Mouse (Mus musculus): Measurements from ENCODE around the gene Eid1. TPM values are rescaled to one million over a fixed set of nuclear protein-coding genes. Genes with fewer than 3 reads are reported as not detected.

The Eid1 gene
- polyA plus RNA-seq, 1 experiment = 19.9 TPM

DNA sequence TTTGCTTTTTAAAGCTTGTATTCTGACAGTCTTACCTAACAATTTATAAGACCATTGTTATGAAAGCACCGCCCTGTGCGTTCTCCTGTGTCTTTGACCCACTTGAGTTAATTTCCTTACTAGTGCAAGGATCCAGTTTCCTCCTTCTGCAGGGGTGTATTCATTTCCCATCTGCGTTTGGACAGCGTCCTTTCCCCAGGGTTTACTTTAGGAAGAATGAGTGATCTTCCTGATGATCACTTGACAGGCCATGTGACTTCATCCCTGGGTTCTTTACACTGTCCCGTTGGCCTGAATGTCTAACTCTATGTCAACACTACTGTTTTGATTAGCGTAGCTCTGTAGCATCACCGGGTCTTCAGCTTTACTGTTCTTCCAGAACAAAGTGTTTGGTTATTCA, 35.6 kb upstream of the Eid1 start:
- Histone ChIP-seq H3K27me3 (replicated peaks; ENCODE audit: control insufficient read depth, insufficient read depth, low read length) (no peaks in the 10 kb centered on the region), H3K36me3 (ENCODE audit: control insufficient read depth, insufficient read depth, low read length) (no peaks in the 10 kb centered on the region), H3K27ac (ENCODE audit: insufficient read depth, low read depth, low read length) (no peak overlapping the region), H3K4me1 (ENCODE audit: control insufficient read depth, insufficient read depth, low read length) (no peaks in the 10 kb centered on the region), H3K4me3 (ENCODE audit: insufficient read depth, low read depth, low read length) (no peak overlapping the region)
- WGBS = 32% methylated on average over 7 of the region's 7 CpGs
- no peak for DNase-seq
- TF ChIP-seq CTCF (conservative IDR thresholded peaks at IDR 0.05; ENCODE audit: insufficient read depth, insufficient read length, low read depth, low read length) (no peak), POLR2A (IDR thresholded peaks at IDR 0.05; ENCODE audit: low read depth, low read length) (no peak)

DNA sequence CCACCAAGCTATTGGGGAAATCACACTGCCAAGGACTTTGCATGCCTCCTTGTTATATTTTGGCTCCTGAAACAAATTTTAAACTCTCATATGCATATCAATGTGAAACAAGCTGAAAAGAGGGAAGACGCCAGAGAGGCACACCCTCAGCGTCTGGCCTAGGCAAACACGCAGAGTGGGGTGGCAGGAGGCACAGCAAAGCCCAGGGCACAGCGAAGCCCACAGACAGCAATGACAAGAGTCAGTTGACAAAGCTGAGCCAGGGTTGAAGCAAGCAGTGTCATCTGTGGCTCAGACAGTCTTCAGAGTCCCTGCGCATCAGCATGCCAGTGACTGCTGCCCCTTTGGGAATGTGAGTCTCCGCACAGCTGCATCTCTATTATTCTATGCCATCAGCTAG, 28.0 kb upstream of the Eid1 start:
- H3K4me1 ChIP-seq (ENCODE audit: control insufficient read depth, insufficient read depth, low read length) = no peaks in the 10 kb centered on the region
- H3K36me3 ChIP-seq (ENCODE audit: control insufficient read depth, insufficient read depth, low read length) = no peaks in the 10 kb centered on the region
- H3K4me3 ChIP-seq (ENCODE audit: insufficient read depth, low read depth, low read length) = no peak overlapping the region
- TF ChIP-seq CTCF (conservative IDR thresholded peaks at IDR 0.05; ENCODE audit: insufficient read depth, insufficient read length, low read depth, low read length) = no peak
- 94% methylated on average over 6 of the region's 6 CpGs for WGBS
- H3K27me3 ChIP-seq (replicated peaks; ENCODE audit: control insufficient read depth, insufficient read depth, low read length) = no peaks in the 10 kb centered on the region
- no peak for DNase-seq
- H3K27ac ChIP-seq (ENCODE audit: insufficient read depth, low read depth, low read length) = no peak overlapping the region

DNA sequence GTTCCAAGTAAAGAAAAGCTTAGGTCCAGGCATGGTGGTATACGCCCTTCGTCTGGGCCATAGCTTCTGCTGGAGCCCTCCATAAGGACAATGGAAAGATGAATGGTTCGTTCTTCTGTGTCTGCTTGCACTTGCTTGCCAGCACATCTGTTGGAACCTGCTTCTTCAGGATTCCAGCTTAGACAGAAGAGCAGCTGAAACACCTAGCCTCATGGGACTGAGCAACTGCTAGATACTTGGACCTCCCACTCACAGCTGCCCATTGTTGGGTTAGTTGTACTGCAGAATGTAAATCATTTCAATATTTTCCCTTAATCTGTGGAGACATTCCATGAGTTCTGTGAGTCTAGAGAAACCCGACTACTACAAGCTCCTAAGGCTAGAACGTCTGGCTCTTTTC, 22.9 kb upstream of the Eid1 start:
- no peak for DNase-seq

DNA sequence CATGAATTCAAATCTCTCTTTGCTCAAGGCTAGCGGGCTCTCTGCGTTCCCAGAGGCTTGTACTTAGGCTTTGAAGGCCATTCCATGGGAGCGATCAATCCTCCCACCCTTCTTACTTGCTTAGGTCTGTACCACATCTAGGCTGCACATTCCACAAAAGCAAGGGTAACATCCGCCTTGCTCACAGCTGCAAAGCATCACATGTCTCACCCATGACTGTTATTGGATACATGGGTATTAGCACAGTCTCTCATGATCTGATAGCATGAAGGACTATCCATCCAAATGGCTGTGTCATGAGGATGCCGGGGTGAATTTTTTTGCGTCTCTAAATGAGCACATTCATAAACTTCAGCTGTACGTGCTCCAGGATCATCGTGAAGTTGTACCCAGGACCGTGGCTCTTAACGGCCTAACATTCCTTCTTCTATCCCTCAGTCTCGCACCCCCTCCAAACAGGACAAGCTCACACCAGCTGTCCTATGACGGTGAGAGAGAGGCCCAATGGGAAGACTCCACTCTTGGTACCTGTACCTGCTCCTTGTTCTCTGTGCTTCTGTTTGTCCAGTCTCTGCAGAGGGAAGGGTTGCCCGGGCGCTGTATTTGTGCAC, 22.0 kb upstream of the Eid1 start:
- no peaks in the 10 kb centered on the region for H3K36me3 ChIP-seq (ENCODE audit: control insufficient read depth, insufficient read depth, low read length)
- DNase-seq = peak; percentile 12
- no peak overlapping the region for H3K4me3 ChIP-seq (ENCODE audit: insufficient read depth, low read depth, low read length)
- 85% methylated on average over 14 of the region's 14 CpGs for WGBS
- no peaks in the 10 kb centered on the region for H3K4me1 ChIP-seq (ENCODE audit: control insufficient read depth, insufficient read depth, low read length)
- TF ChIP-seq POLR2A (IDR thresholded peaks at IDR 0.05; ENCODE audit: low read depth, low read length) (no peak), CTCF (conservative IDR thresholded peaks at IDR 0.05; ENCODE audit: insufficient read depth, insufficient read length, low read depth, low read length) (no peak)
- no peak overlapping the region for H3K27ac ChIP-seq (ENCODE audit: insufficient read depth, low read depth, low read length)
- H3K27me3 ChIP-seq (replicated peaks; ENCODE audit: control insufficient read depth, insufficient read depth, low read length) = no peaks in the 10 kb centered on the region

More for the DNA sequence above, 22.9 kb upstream of the Eid1 start:
- Histone ChIP-seq H3K4me3 (ENCODE audit: insufficient read depth, low read depth, low read length) (no peak overlapping the region), H3K36me3 (ENCODE audit: control insufficient read depth, insufficient read depth, low read length) (no peaks in the 10 kb centered on the region), H3K27me3 (replicated peaks; ENCODE audit: control insufficient read depth, insufficient read depth, low read length) (no peaks in the 10 kb centered on the region), H3K27ac (ENCODE audit: insufficient read depth, low read depth, low read length) (no peak overlapping the region), H3K4me1 (ENCODE audit: control insufficient read depth, insufficient read depth, low read length) (no peaks in the 10 kb centered on the region)
- TF ChIP-seq POLR2A (IDR thresholded peaks at IDR 0.05; ENCODE audit: low read depth, low read length) = no peak
- TF ChIP-seq CTCF (conservative IDR thresholded peaks at IDR 0.05; ENCODE audit: insufficient read depth, insufficient read length, low read depth, low read length) = no peak
- WGBS = 84% methylated on average over 5 of the region's 5 CpGs

DNA sequence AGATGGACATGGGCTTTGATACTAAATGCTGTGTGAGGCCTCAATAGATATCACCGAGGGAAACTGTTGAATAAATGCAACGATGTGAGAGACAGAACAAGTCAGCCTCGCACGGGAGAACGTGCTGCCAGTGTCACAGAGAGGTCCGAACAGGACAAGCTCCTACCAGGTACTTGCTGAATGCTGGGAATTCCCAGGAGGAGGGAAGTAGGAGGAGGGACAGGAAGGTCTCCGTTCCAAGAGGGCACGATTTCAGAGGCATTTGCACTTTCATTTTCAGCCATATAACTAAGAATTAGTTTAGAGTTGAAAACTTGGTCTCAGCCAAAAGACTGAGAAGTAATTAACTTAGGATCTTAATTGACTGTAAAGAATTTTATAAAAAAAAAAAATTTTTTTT, 21.3 kb upstream of the Eid1 start:
- WGBS = 59% methylated on average over 8 of the region's 8 CpGs
- no peaks in the 10 kb centered on the region for H3K36me3 ChIP-seq (ENCODE audit: control insufficient read depth, insufficient read depth, low read length)

DNA sequence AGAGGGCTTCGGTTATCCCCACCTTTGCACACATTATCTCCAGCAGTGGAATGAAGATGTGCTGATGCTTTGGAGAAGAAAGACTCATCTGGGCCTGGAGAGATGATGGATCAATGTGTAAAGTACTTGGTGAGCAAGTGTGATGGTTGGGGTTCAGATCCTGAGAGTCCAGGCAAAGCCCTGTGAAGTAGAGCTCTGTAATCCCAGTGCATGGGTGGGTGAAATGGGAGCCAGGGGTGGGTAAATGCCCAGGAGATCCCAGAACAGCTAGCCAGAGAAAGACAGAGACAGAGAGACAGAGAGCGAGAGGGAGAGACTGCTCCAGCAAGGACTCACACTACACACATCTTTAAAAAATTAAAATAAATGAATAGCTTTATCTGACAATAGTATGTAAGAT, 19.6 kb upstream of the Eid1 start:
- H3K4me3 ChIP-seq (ENCODE audit: insufficient read depth, low read depth, low read length) = no peak overlapping the region
- TF ChIP-seq POLR2A (IDR thresholded peaks at IDR 0.05; ENCODE audit: low read depth, low read length) (no peak), CTCF (conservative IDR thresholded peaks at IDR 0.05; ENCODE audit: insufficient read depth, insufficient read length, low read depth, low read length) (no peak)
- DNase-seq = no peak
- H3K27me3 ChIP-seq (replicated peaks; ENCODE audit: control insufficient read depth, insufficient read depth, low read length) = no peaks in the 10 kb centered on the region
- 96% methylated on average over 2 of the region's 2 CpGs for WGBS
- H3K36me3 ChIP-seq (ENCODE audit: control insufficient read depth, insufficient read depth, low read length) = no peaks in the 10 kb centered on the region
- no peaks in the 10 kb centered on the region for H3K4me1 ChIP-seq (ENCODE audit: control insufficient read depth, insufficient read depth, low read length)
- no peak overlapping the region for H3K27ac ChIP-seq (ENCODE audit: insufficient read depth, low read depth, low read length)

More for the DNA sequence above, 21.3 kb upstream of the Eid1 start:
- Histone ChIP-seq H3K4me3 (ENCODE audit: insufficient read depth, low read depth, low read length) (no peak overlapping the region), H3K27ac (ENCODE audit: insufficient read depth, low read depth, low read length) (no peak overlapping the region), H3K4me1 (ENCODE audit: control insufficient read depth, insufficient read depth, low read length) (no peaks in the 10 kb centered on the region), H3K27me3 (replicated peaks; ENCODE audit: control insufficient read depth, insufficient read depth, low read length) (no peaks in the 10 kb centered on the region)
- DNase-seq = peak; percentile 51
- TF ChIP-seq CTCF (conservative IDR thresholded peaks at IDR 0.05; ENCODE audit: insufficient read depth, insufficient read length, low read depth, low read length) = no peak
- TF ChIP-seq POLR2A (IDR thresholded peaks at IDR 0.05; ENCODE audit: low read depth, low read length) = no peak

DNA sequence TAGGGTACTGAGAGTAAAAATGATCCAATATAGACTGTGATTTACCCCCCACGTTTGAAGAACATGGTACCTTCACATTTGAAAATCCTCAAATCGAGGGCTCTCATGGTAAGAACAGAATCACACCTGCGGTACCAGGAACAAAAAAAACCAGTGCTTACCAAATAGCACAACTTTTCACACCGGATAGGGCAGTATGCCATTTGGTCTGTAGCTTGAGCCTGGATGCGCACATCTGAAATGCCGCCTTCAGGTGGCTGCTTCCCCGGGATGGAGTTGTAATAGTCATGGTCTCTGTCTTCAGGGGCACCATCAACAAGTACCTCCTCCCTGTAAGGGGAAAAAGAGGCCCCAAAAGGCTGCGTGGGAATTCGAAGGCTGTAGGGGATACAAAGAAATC, 17.5 kb upstream of the Eid1 start:
- TF ChIP-seq POLR2A (IDR thresholded peaks at IDR 0.05; ENCODE audit: low read depth, low read length) = no peak
- TF ChIP-seq CTCF (conservative IDR thresholded peaks at IDR 0.05; ENCODE audit: insufficient read depth, insufficient read length, low read depth, low read length) = no peak
- 91% methylated on average over 9 of the region's 9 CpGs for WGBS
- no peak overlapping the region for H3K4me3 ChIP-seq (ENCODE audit: insufficient read depth, low read depth, low read length)
- no peak for DNase-seq
- no peak overlapping the region for H3K27ac ChIP-seq (ENCODE audit: insufficient read depth, low read depth, low read length)
- H3K4me1 ChIP-seq (ENCODE audit: control insufficient read depth, insufficient read depth, low read length) = peaks cover 1% of the 10 kb centered on the region; the same call in 1 of the 2 replicates
- no peaks in the 10 kb centered on the region for H3K36me3 ChIP-seq (ENCODE audit: control insufficient read depth, insufficient read depth, low read length)
- H3K27me3 ChIP-seq (replicated peaks; ENCODE audit: control insufficient read depth, insufficient read depth, low read length) = no peaks in the 10 kb centered on the region

Data from kidney, adult 2 months (tissue).